Comparison of ENCODE assay signal across 13 mouse cellular contexts in the genomic region with DNA sequence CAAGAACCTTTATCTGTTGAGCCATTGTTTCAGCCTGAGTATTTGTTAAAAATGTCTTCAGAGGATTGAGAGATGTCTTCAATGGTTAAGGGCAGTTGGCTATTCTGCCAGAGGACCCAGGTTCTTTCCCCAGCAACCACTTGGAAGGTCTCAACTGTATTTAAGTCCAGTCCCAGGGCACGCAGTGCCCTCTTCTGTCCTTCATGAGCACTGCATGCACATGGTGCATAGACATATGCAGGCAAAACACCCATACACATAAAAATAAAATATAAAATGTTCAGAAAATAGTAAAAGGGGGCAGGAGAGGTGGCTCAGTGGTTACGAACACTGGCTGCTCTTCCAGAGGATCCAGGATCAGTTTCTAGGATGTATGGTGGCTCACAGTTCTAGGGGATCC.
DNase-seq lines count a peak whose midpoint lies in the region; ATAC-seq and TF ChIP-seq lines count a peak whose summit lies in the region.
"Had no signal": no experiment of that assay in that cellular context is flagged by ENCODE, and none has a peak within 500 bp of the region (broad histone marks: within the 10 kb centered on the region; RNA-seq: fewer than 3 reads in every experiment).

No protein-coding gene starts in this region.

- H3K4me1 ChIP-seq in cerebellum, adult 2 months (ENCODE audit: control insufficient read depth, insufficient read depth, low read length) = peaks cover 16% of the 10 kb centered on the region
- H3K4me1 ChIP-seq in liver, embryonic 14.5 days (replicated peaks; ENCODE audit: control insufficient read depth in 2 of 2, insufficient read depth in 2 of 2, low read length in 1 of 2) = no peaks in the 10 kb centered on the region
- H3K4me1 ChIP-seq in liver, embryonic 11.5 days (replicated peaks; ENCODE audit: control insufficient read depth, insufficient read depth, low read length) = no peaks in the 10 kb centered on the region
- H3K4me1 ChIP-seq: stomach, embryonic 15.5 days had no signal

- no peak overlapping the region for H3K4me2 ChIP-seq in liver, embryonic 14.5 days (ENCODE audit: low read depth)
- H3K4me2 ChIP-seq in liver, embryonic 11.5 days = no peak overlapping the region
- H3K4me2 ChIP-seq: stomach, embryonic 15.5 days had no signal

- no peak for DNase-seq in cerebellum, adult 2 months
- DNase-seq in cerebellum, postnatal 4 days (ENCODE audit: low spot score in 2 of 2) = no peak
- no peak for DNase-seq in liver, embryonic 14.5 days (ENCODE audit: low read depth in 3 of 3, low spot score in 3 of 3)
- DNase-seq in liver, embryonic 11.5 days (ENCODE audit: low spot score) = no peak
- peak; percentile 5 to 11 for DNase-seq in B cell, adult 2 months
- DNase-seq in c-Kit-positive CD71-negative TER-119-negative erythroid progenitor cells, embryonic 14.5 days (ENCODE audit: low read depth) = peak; percentile 8
- DNase-seq in neural tube, embryonic 10.5 days (ENCODE audit: extremely low spot score, low spot score) = no peak
- DNase-seq in cerebellum, adult 9-11 months = no peak
- DNase-seq: cerebellum, postnatal 25 days; heart, postnatal 10 days; right cerebral cortex, postnatal 25 days had no signal

- H3K36me3 ChIP-seq in liver, embryonic 14.5 days (replicated peaks; ENCODE audit: control insufficient read depth, insufficient read depth, low read depth) = no peaks in the 10 kb centered on the region
- peaks cover 12% of the 10 kb centered on the region; the same call in 1 of the 2 replicates for H3K36me3 ChIP-seq in liver, embryonic 11.5 days (ENCODE audit: control insufficient read depth, insufficient read depth, low read length)

- no peak for ATAC-seq in liver, embryonic 14.5 days (ENCODE audit: insufficient read depth)
- ATAC-seq in liver, embryonic 11.5 days (replicated peaks; ENCODE audit: low FRiP score) = no peak
- ATAC-seq: midbrain, embryonic 16.5 days had no signal

- no peaks in the 10 kb centered on the region for H3K27me3 ChIP-seq in cerebellum, adult 2 months (ENCODE audit: control insufficient read depth, insufficient read depth, low read length)
- no peaks in the 10 kb centered on the region for H3K27me3 ChIP-seq in liver, embryonic 14.5 days (ENCODE audit: control insufficient read depth, insufficient read depth, low read length)
- no peaks in the 10 kb centered on the region for H3K27me3 ChIP-seq in liver, embryonic 11.5 days (replicated peaks; ENCODE audit: control insufficient read depth, insufficient read depth, low read length)
- H3K27me3 ChIP-seq: stomach, embryonic 15.5 days had no signal

- no peak overlapping the region for H3K9ac ChIP-seq in liver, embryonic 14.5 days (replicated peaks)
- no peak overlapping the region for H3K9ac ChIP-seq in liver, embryonic 11.5 days (ENCODE audit: low read depth, low read length)
- H3K9ac ChIP-seq: stomach, embryonic 15.5 days had no signal

- H3K4me3 ChIP-seq in cerebellum, adult 2 months (replicated peaks; ENCODE audit: insufficient read depth, low read depth, low read length) = no peak overlapping the region
- no peak overlapping the region for H3K4me3 ChIP-seq in liver, embryonic 14.5 days (ENCODE audit: insufficient read depth in 1 of 2, low read depth in 2 of 2, low read length in 2 of 2)
- no peak overlapping the region for H3K4me3 ChIP-seq in liver, embryonic 11.5 days (ENCODE audit: low read depth, low read length)
- H3K4me3 ChIP-seq: stomach, embryonic 15.5 days had no signal

- TF ChIP-seq POLR2A in cerebellum, adult 2 months (IDR thresholded peaks at IDR 0.05; ENCODE audit: borderline replicate concordance, insufficient read depth, low read length) = no peak

- TF ChIP-seq CTCF in cerebellum, adult 2 months (IDR thresholded peaks at IDR 0.05; ENCODE audit: borderline replicate concordance, insufficient read depth, low read depth, low read length) = peak; percentile 38; the same call in 1 of the 2 replicates
- TF ChIP-seq CTCF in liver, embryonic 14.5 days (IDR thresholded peaks at IDR 0.05; ENCODE audit: low read depth) = peak; percentile 45

- 88% methylated on average over 2 of the region's 2 CpGs for WGBS in cerebellum, adult 2 months
- WGBS in liver, embryonic 14.5 days (ENCODE audit: insufficient replicate concordance) = 77% methylated on average over 2 of the region's 2 CpGs
- WGBS in liver, embryonic 11.5 days = 83% methylated on average over 2 of the region's 2 CpGs

- no peak overlapping the region for H3K27ac ChIP-seq in cerebellum, adult 2 months (ENCODE audit: insufficient read depth, low read length)
- H3K27ac ChIP-seq in liver, embryonic 14.5 days = no peak overlapping the region
- no peak overlapping the region for H3K27ac ChIP-seq in liver, embryonic 11.5 days (ENCODE audit: low read depth, low read length)
- H3K27ac ChIP-seq: stomach, embryonic 15.5 days had no signal

- H3K9me3 ChIP-seq in liver, embryonic 14.5 days (ENCODE audit: control insufficient read depth, low read length) = no peaks in the 10 kb centered on the region
- no peaks in the 10 kb centered on the region for H3K9me3 ChIP-seq in liver, embryonic 11.5 days (ENCODE audit: control insufficient read depth, low read length)
- H3K9me3 ChIP-seq: stomach, embryonic 15.5 days had no signal

- no peak for TF ChIP-seq EP300 in liver, embryonic 14.5 days (IDR thresholded peaks at IDR 0.05; ENCODE audit: low read depth)

Comparison
In these comparisons a context has a peak if more than half of its experiments do, and no peak if none do; other contexts are left out.
1. DNase-seq: peak in B cell, adult 2 months (2 of 2) and c-Kit-positive CD71-negative TER-119-negative erythroid progenitor cells, embryonic 14.5 days (single experiment); none in cerebellum, adult 2 months (0 of 2), cerebellum, postnatal 4 days (0 of 2), liver, embryonic 14.5 days (0 of 3), liver, embryonic 11.5 days (single experiment), neural tube, embryonic 10.5 days (single experiment) and cerebellum, adult 9-11 months (single experiment).